Mouse (Mus musculus): ENCODE results near the gene Fmo5. TPM values are rescaled to one million over a fixed set of nuclear protein-coding genes. Genes with fewer than 3 reads are reported as not detected.

The Fmo5 gene
- polyA plus RNA-seq, 1 experiment from 2014 or later: 1.7 TPM

GRCm38 (mm10) chr3:97617899-97618298 is 10.7 kb upstream of the Fmo5 start:
- Histone ChIP-seq H3K9me3 (replicated peaks; ENCODE audit: control insufficient read depth, low read length) (no peaks in the 10 kb centered on the region), H3K27me3 (ENCODE audit: control insufficient read depth, insufficient read depth, low read length) (no peaks in the 10 kb centered on the region), H3K4me3 (ENCODE audit: low read depth, low read length) (no peak overlapping the region), H3K27ac (replicated peaks; ENCODE audit: low read depth, low read length) (no peak overlapping the region), H3K36me3 (replicated peaks; ENCODE audit: control insufficient read depth, insufficient read depth, low read depth, low read length) (no peaks in the 10 kb centered on the region), H3K4me1 (ENCODE audit: control insufficient read depth, insufficient read depth, low read length) (no peaks in the 10 kb centered on the region), H3K4me2 (ENCODE audit: low read depth, low read length) (no peak overlapping the region), H3K9ac (replicated peaks; ENCODE audit: low read length) (no peak overlapping the region)
- no peak for DNase-seq (ENCODE audit: low spot score)
- no peak for ATAC-seq (replicated peaks; ENCODE audit: insufficient number of reproducible peaks, low FRiP score, low TSS enrichment, low read depth)
- 86% methylated on average over 8 of the region's 8 CpGs for WGBS

DNA sequence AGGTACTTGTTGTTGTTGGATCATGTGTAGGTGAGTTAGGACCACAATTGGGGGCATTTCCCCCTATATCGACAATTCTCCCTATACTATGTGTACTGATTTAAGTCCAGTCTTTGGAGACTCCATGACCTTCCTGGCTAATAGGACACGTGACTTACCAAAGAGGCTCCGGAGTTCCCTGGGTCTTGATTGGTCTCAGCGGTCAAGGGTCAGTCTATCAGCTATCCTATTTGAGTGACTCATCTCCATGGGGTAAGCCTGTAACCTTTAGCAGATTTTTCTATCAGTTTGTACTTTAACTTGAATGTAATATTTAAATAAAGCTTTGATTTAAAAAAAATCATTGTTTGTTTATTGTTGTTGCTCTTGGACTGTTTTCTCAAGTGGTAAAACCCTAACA is 7.9 kb upstream of the Fmo5 start:
- ATAC-seq (replicated peaks; ENCODE audit: insufficient number of reproducible peaks, low FRiP score, low TSS enrichment, low read depth) (no peak), DNase-seq (ENCODE audit: low spot score) (no peak)
- H3K4me2 ChIP-seq (ENCODE audit: low read depth, low read length): no peak overlapping the region
- H3K9ac ChIP-seq (replicated peaks; ENCODE audit: low read length): no peak overlapping the region
- H3K4me3 ChIP-seq (ENCODE audit: low read depth, low read length): no peak overlapping the region
- H3K9me3 ChIP-seq (replicated peaks; ENCODE audit: control insufficient read depth, low read length): no peaks in the 10 kb centered on the region
- H3K27ac ChIP-seq (replicated peaks; ENCODE audit: low read depth, low read length): no peak overlapping the region
- 84% methylated on average over 4 of the region's 4 CpGs for WGBS
- H3K4me1 ChIP-seq (ENCODE audit: control insufficient read depth, insufficient read depth, low read length): no peaks in the 10 kb centered on the region
- H3K27me3 ChIP-seq (ENCODE audit: control insufficient read depth, insufficient read depth, low read length): no peaks in the 10 kb centered on the region
- H3K36me3 ChIP-seq (replicated peaks; ENCODE audit: control insufficient read depth, insufficient read depth, low read depth, low read length): no peaks in the 10 kb centered on the region

DNA sequence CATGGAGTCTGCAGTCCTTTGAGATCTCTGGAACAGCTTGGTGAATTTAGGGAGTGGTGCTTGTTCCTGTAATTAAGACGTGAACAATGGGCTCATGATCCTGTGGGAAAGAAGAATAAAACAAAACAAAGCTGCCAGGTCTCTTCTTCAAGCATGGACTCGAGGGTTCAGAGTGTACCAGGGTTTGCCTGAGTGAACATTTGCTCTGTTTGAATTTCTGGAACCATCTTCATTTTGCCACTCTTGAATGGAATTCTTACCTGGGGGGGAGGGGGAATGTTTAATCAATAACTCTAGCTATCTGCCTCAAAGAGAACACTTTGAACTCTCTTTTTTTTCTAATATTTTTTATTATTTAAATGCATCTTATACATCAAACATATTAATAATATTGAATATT is 4.0 kb upstream of the Fmo5 start:
- no peak overlapping the region for H3K4me3 ChIP-seq (ENCODE audit: low read depth, low read length)
- no peaks in the 10 kb centered on the region for H3K36me3 ChIP-seq (replicated peaks; ENCODE audit: control insufficient read depth, insufficient read depth, low read depth, low read length)
- DNase-seq (ENCODE audit: low spot score) (no peak), ATAC-seq (replicated peaks; ENCODE audit: insufficient number of reproducible peaks, low FRiP score, low TSS enrichment, low read depth) (no peak)
- no peak overlapping the region for H3K9ac ChIP-seq (replicated peaks; ENCODE audit: low read length)
- H3K4me1 ChIP-seq (ENCODE audit: control insufficient read depth, insufficient read depth, low read length): no peaks in the 10 kb centered on the region
- WGBS: 42% methylated on average over 2 of the region's 2 CpGs
- no peaks in the 10 kb centered on the region for H3K9me3 ChIP-seq (replicated peaks; ENCODE audit: control insufficient read depth, low read length)
- H3K27ac ChIP-seq (replicated peaks; ENCODE audit: low read depth, low read length): no peak overlapping the region
- no peaks in the 10 kb centered on the region for H3K27me3 ChIP-seq (ENCODE audit: control insufficient read depth, insufficient read depth, low read length)
- no peak overlapping the region for H3K4me2 ChIP-seq (ENCODE audit: low read depth, low read length)

DNA sequence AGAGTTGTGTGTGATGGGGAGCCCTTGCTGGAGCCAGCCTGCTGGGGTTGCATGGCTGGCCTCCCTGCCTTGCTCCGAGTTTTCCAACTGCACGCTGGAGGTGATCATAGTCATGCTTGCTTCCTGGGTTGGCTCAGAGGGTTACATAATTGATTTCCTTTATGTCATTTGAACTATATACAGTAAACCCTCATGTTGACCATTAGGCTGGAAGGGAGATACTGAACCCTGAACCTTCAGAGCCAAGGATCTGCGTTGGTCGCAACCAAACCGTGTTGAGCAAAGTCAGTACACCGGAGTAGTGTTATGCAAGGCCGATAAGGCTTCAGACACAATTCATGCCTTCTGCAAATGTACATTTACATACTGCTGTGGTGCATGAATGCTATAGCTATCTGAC is 711 bp upstream of the Fmo5 start:
- Histone ChIP-seq H3K9ac (replicated peaks; ENCODE audit: low read length) (no peak overlapping the region), H3K4me3 (ENCODE audit: low read depth, low read length) (no peak overlapping the region; the same call in 1 of the 2 replicates), H3K27ac (replicated peaks; ENCODE audit: low read depth, low read length) (no peak overlapping the region), H3K9me3 (replicated peaks; ENCODE audit: control insufficient read depth, low read length) (no peaks in the 10 kb centered on the region), H3K27me3 (ENCODE audit: control insufficient read depth, insufficient read depth, low read length) (no peaks in the 10 kb centered on the region), H3K4me2 (ENCODE audit: low read depth, low read length) (no peak overlapping the region; the same call in 1 of the 2 replicates), H3K4me1 (ENCODE audit: control insufficient read depth, insufficient read depth, low read length) (no peaks in the 10 kb centered on the region), H3K36me3 (replicated peaks; ENCODE audit: control insufficient read depth, insufficient read depth, low read depth, low read length) (no peaks in the 10 kb centered on the region)
- no peak for ATAC-seq (replicated peaks; ENCODE audit: insufficient number of reproducible peaks, low FRiP score, low TSS enrichment, low read depth)
- 79% methylated on average over 7 of the region's 7 CpGs for WGBS
- DNase-seq (ENCODE audit: low spot score): no peak

- Histone ChIP-seq H3K27ac (replicated peaks; ENCODE audit: low read depth, low read length) (no peak overlapping the region), H3K4me2 (ENCODE audit: low read depth, low read length) (no peak overlapping the region), H3K36me3 (replicated peaks; ENCODE audit: control insufficient read depth, insufficient read depth, low read depth, low read length) (no peaks in the 10 kb centered on the region), H3K4me3 (ENCODE audit: low read depth, low read length) (no peak overlapping the region), H3K4me1 (ENCODE audit: control insufficient read depth, insufficient read depth, low read length) (no peaks in the 10 kb centered on the region), H3K9me3 (replicated peaks; ENCODE audit: control insufficient read depth, low read length) (no peaks in the 10 kb centered on the region), H3K9ac (replicated peaks; ENCODE audit: low read length) (no peak overlapping the region), H3K27me3 (ENCODE audit: control insufficient read depth, insufficient read depth, low read length) (no peaks in the 10 kb centered on the region)
- ATAC-seq (replicated peaks; ENCODE audit: insufficient number of reproducible peaks, low FRiP score, low TSS enrichment, low read depth): no peak
- 82% methylated on average over 4 of the region's 4 CpGs for WGBS
- no peak for DNase-seq (ENCODE audit: low spot score)
Observed at GRCm38 (mm10) chr3:97629941-97630340, 1.3 kb downstream of the Fmo5 start.

GRCm38 (mm10) chr3:97630746-97631145 is 2.1 kb downstream of the Fmo5 start:
- no peak overlapping the region for H3K9ac ChIP-seq (replicated peaks; ENCODE audit: low read length)
- no peak overlapping the region for H3K27ac ChIP-seq (replicated peaks; ENCODE audit: low read depth, low read length)
- no peaks in the 10 kb centered on the region for H3K4me1 ChIP-seq (ENCODE audit: control insufficient read depth, insufficient read depth, low read length)
- no peak for ATAC-seq (replicated peaks; ENCODE audit: insufficient number of reproducible peaks, low FRiP score, low TSS enrichment, low read depth)
- H3K4me3 ChIP-seq (ENCODE audit: low read depth, low read length): no peak overlapping the region
- no peaks in the 10 kb centered on the region for H3K9me3 ChIP-seq (replicated peaks; ENCODE audit: control insufficient read depth, low read length)
- 90% methylated on average over 4 of the region's 4 CpGs for WGBS
- no peak overlapping the region for H3K4me2 ChIP-seq (ENCODE audit: low read depth, low read length)
- no peaks in the 10 kb centered on the region for H3K36me3 ChIP-seq (replicated peaks; ENCODE audit: control insufficient read depth, insufficient read depth, low read depth, low read length)
- no peaks in the 10 kb centered on the region for H3K27me3 ChIP-seq (ENCODE audit: control insufficient read depth, insufficient read depth, low read length)
- no peak for DNase-seq (ENCODE audit: low spot score)

DNA sequence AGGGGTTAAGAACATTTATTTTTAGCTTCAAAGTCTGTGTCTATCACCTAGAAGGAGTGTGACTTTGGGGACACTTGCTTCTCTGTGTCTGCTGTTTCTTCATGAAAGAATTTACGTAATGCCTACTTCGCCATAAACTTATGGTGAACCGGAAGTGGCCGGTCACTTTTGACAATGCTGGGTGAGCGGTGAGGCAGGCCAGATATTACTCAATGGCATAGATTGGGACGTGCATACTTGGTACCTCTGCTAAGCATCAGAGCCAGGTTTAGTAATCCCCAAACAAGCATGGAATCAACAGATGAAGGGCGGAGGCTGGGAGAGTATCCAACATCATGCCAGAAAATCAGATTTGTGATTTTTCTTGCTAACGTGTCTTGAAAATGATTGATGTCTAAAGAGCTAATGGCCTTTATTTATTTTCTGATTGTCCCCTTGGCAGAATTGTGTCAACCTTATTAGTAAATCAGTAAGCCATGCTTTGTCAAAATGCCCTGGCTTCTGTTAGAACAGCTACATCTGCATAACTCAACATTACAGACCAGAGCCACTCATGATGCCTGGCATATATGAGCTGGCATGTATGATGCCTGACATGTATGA is 2.8 kb downstream of the Fmo5 start:
- ATAC-seq (replicated peaks; ENCODE audit: insufficient number of reproducible peaks, low FRiP score, low TSS enrichment, low read depth): no peak
- H3K4me1 ChIP-seq (ENCODE audit: control insufficient read depth, insufficient read depth, low read length): no peaks in the 10 kb centered on the region
- H3K27ac ChIP-seq (replicated peaks; ENCODE audit: low read depth, low read length): no peak overlapping the region
- no peaks in the 10 kb centered on the region for H3K9me3 ChIP-seq (replicated peaks; ENCODE audit: control insufficient read depth, low read length)
- H3K27me3 ChIP-seq (ENCODE audit: control insufficient read depth, insufficient read depth, low read length): no peaks in the 10 kb centered on the region
- DNase-seq (ENCODE audit: low spot score): no peak
- no peak overlapping the region for H3K9ac ChIP-seq (replicated peaks; ENCODE audit: low read length)
- H3K4me3 ChIP-seq (ENCODE audit: low read depth, low read length): no peak overlapping the region
- no peak overlapping the region for H3K4me2 ChIP-seq (ENCODE audit: low read depth, low read length)
- no peaks in the 10 kb centered on the region for H3K36me3 ChIP-seq (replicated peaks; ENCODE audit: control insufficient read depth, insufficient read depth, low read depth, low read length)
- 88% methylated on average over 8 of the region's 8 CpGs for WGBS

DNA sequence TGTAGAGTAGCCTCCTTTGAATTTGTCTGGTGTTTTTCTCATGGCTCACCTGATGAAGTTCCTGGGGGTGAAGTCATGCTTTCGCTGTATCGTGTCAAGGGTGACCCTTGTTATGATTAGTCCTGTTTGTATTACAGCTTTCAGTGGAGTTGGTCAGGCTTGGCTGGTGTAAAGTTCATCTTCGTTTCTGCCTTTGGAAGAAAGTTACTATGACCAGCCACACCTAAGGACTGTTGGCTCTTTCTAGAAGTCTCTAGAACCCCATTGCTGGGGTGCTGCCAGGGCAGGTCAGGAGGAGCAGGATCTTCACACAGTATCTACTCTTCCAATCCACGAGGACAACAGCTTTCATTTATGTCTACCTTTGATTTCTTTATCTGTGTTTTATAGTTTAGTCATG is 4.9 kb downstream of the Fmo5 start:
- H3K9me3 ChIP-seq (replicated peaks; ENCODE audit: control insufficient read depth, low read length): no peaks in the 10 kb centered on the region
- H3K27me3 ChIP-seq (ENCODE audit: control insufficient read depth, insufficient read depth, low read length): no peaks in the 10 kb centered on the region

More for the DNA sequence above, 4.9 kb downstream of the Fmo5 start:
- H3K36me3 ChIP-seq (replicated peaks; ENCODE audit: control insufficient read depth, insufficient read depth, low read depth, low read length): no peaks in the 10 kb centered on the region
- no peak overlapping the region for H3K27ac ChIP-seq (replicated peaks; ENCODE audit: low read depth, low read length)
- no peak overlapping the region for H3K4me2 ChIP-seq (ENCODE audit: low read depth, low read length)
- H3K4me1 ChIP-seq (ENCODE audit: control insufficient read depth, insufficient read depth, low read length): no peaks in the 10 kb centered on the region
- ATAC-seq (replicated peaks; ENCODE audit: insufficient number of reproducible peaks, low FRiP score, low TSS enrichment, low read depth) (no peak), DNase-seq (ENCODE audit: low spot score) (no peak)
- WGBS: 75% methylated on average over 4 of the region's 4 CpGs
- H3K4me3 ChIP-seq (ENCODE audit: low read depth, low read length): no peak overlapping the region
- H3K9ac ChIP-seq (replicated peaks; ENCODE audit: low read length): no peak overlapping the region

All from embryonic facial prominence, embryonic 11.5 days (tissue).